Mouse (Mus musculus) lung, postnatal 36 days (tissue): ENCODE data around the gene Tectb.
"Not testable (repeated sequence)": the region's sequence is repeated elsewhere in the genome, so short reads cannot be mapped to it uniquely, and the experiment has no call there.

Experiments
- DNase-seq: peaks from one replicate; pipeline ENCODE4 v3.0.0; 2022; ENCODE audit warnings: mixed read lengths

The Tectb gene

GRCm38 (mm10) chr19:55180433-55180832, at the start of gene Tectb:
Tectb (plus strand) TSS chr19:55180733.
- no peak for DNase-seq

GRCm38 (mm10) chr19:55131747-55132146, 48.8 kb upstream of the Tectb start:
- peak; percentile 37 for DNase-seq

GRCm38 (mm10) chr19:55132476-55132875, 48.1 kb upstream of the Tectb start:
- DNase-seq, result no peak

GRCm38 (mm10) chr19:55134521-55134920, 46.0 kb upstream of the Tectb start:
- peak; percentile 72 for DNase-seq

- no peak for DNase-seq
Observed at GRCm38 (mm10) chr19:55135918-55136317, 44.6 kb upstream of the Tectb start.

- peak; percentile 61 for DNase-seq
Observed at GRCm38 (mm10) chr19:55136693-55137427, 43.7 kb upstream of the Tectb start.

GRCm38 (mm10) chr19:55137884-55138283, 42.6 kb upstream of the Tectb start:
- no peak for DNase-seq

- no peak for DNase-seq
Observed at GRCm38 (mm10) chr19:55138506-55138905, 42.0 kb upstream of the Tectb start.

- DNase-seq, result peak; percentile 75
Observed at GRCm38 (mm10) chr19:55139301-55139700, 41.2 kb upstream of the Tectb start.

GRCm38 (mm10) chr19:55143391-55144300, 36.9 kb upstream of the Tectb start:
- DNase-seq, result no peak

- no peak for DNase-seq
Observed at GRCm38 (mm10) chr19:55144691-55145090, 35.8 kb upstream of the Tectb start.

- no peak for DNase-seq
Observed at GRCm38 (mm10) chr19:55145136-55145535, 35.4 kb upstream of the Tectb start.

- DNase-seq, result no peak
Observed at GRCm38 (mm10) chr19:55147568-55147967, 33.0 kb upstream of the Tectb start.

GRCm38 (mm10) chr19:55148109-55148508, 32.4 kb upstream of the Tectb start:
- DNase-seq, result no peak

GRCm38 (mm10) chr19:55149646-55150045, 30.9 kb upstream of the Tectb start:
- no peak for DNase-seq

- DNase-seq, result not testable (repeated sequence)
Observed at GRCm38 (mm10) chr19:55152274-55152673, 28.3 kb upstream of the Tectb start.

GRCm38 (mm10) chr19:55152983-55153382, 27.6 kb upstream of the Tectb start:
- DNase-seq, result no peak

- no peak for DNase-seq
Observed at GRCm38 (mm10) chr19:55157029-55157428, 23.5 kb upstream of the Tectb start.

GRCm38 (mm10) chr19:55158606-55159005, 21.9 kb upstream of the Tectb start:
- no peak for DNase-seq

GRCm38 (mm10) chr19:55159826-55160225, 20.7 kb upstream of the Tectb start:
- DNase-seq, result no peak

- no peak for DNase-seq
Observed at GRCm38 (mm10) chr19:55162271-55162670, 18.3 kb upstream of the Tectb start.

- no peak for DNase-seq
Observed at GRCm38 (mm10) chr19:55164162-55164561, 16.4 kb upstream of the Tectb start.

- no peak for DNase-seq
Observed at GRCm38 (mm10) chr19:55165183-55165865, 15.2 kb upstream of the Tectb start.
